Mouse (Mus musculus) MEL (cell line): ENCODE results near the gene Nutf2. TPM values are rescaled to one million over a fixed set of nuclear protein-coding genes. Genes with fewer than 3 reads are reported as not detected.
A peak's percentile ranks its signal among the peaks of the same experiment; 100 is the strongest.

Source experiments
- DNase-seq: peaks from one replicate; pipeline ENCODE4 v3.0.0; 2011; ENCODE audit warnings: low read depth, low spot score
- H3K27ac ChIP-seq: 2 replicates; pipeline ENCODE4 v1.5.1; 2012; ENCODE audit warnings: low read depth, mild to moderate bottlenecking, control low read depth, low read length, moderate library complexity; ENCODE audit not compliant: control insufficient read depth
- H3K27me3 ChIP-seq, 2 experiments: fragments of 150-350 bp in 1 of 2; sonication (generic) in 1 of 2; 2 replicates each; pipeline ENCODE4 v1.6.1; 2012; ENCODE audit warnings: low read length in 2 of 2, mild to moderate bottlenecking in 2 of 2, improper control_type of control experiment in 1 of 2, moderate library complexity in 1 of 2; ENCODE audit not compliant: insufficient read depth in 2 of 2, control insufficient read depth in 1 of 2
- H3K36me3 ChIP-seq, 2 experiments: 2 replicates each; pipeline ENCODE4 v1.6.1; 2012 to 2014; ENCODE audit warnings: low read length in 2 of 2, improper control_type of control experiment in 1 of 2, inconsistent platforms in 1 of 2, mild to moderate bottlenecking in 1 of 2; ENCODE audit not compliant: insufficient read depth in 2 of 2, control insufficient read depth in 1 of 2
- H3K4me1 ChIP-seq, 2 experiments: fragments of 150-350 bp in 1 of 2; sonication (generic) in 1 of 2; 2 replicates each; pipeline ENCODE4 v1.6.1; 2012; ENCODE audit warnings: low read length in 2 of 2, improper control_type of control experiment in 1 of 2, mild to moderate bottlenecking in 1 of 2; ENCODE audit not compliant: insufficient read depth in 2 of 2, control insufficient read depth in 1 of 2
- H3K4me3 ChIP-seq, 2 experiments: fragments of 150-350 bp in 1 of 2; sonication (generic) in 1 of 2; 2 replicates each; pipeline ENCODE4 v1.5.1; 2012; ENCODE audit warnings: low read depth in 2 of 2, low read length in 2 of 2, mild to moderate bottlenecking in 2 of 2, moderate library complexity in 2 of 2, control low read depth in 1 of 2, improper control_type of control experiment in 1 of 2; ENCODE audit not compliant: control insufficient read depth in 1 of 2, insufficient read depth in 1 of 2
- H3K79me2 ChIP-seq: 2 replicates; pipeline ENCODE4 v1.6.1; 2012; ENCODE audit warnings: mild to moderate bottlenecking, low read length, moderate library complexity; ENCODE audit not compliant: control insufficient read depth, poor library complexity, insufficient read depth
- H3K9ac ChIP-seq: 2 replicates; pipeline ENCODE4 v1.6.1; 2012; ENCODE audit warnings: low read depth, mild to moderate bottlenecking, control low read depth, low read length, moderate library complexity; ENCODE audit not compliant: control insufficient read depth, poor library complexity, severe bottlenecking
- H3K9me3 ChIP-seq: fragments of 150-350 bp; sonication (generic); replicated peaks from 2 replicates; pipeline ENCODE4 v1.6.1; 2012; ENCODE audit warnings: mild to moderate bottlenecking, low read length, improper control_type of control experiment, moderate library complexity; ENCODE audit not compliant: insufficient read depth
- BHLHE40 ChIP-seq: IDR thresholded peaks from 2 replicates; pipeline ENCODE4 v1.6.1; 2012; ENCODE audit warnings: low read depth, mild to moderate bottlenecking, inconsistent platforms, low read length, improper control_type of control experiment, borderline replicate concordance
- CTCF ChIP-seq, 3 experiments: IDR thresholded peaks in 2 of 3; conservative IDR thresholded peaks in 1 of 3; 2 replicates each; pipeline ENCODE4 v1.5.1; 2011 to 2012; ENCODE audit warnings: low read length in 3 of 3, low read depth in 2 of 3, mild to moderate bottlenecking in 2 of 3, improper control_type of control experiment in 1 of 3, inconsistent platforms in 1 of 3, mixed read lengths in 1 of 3, moderate library complexity in 1 of 3; ENCODE audit not compliant: control insufficient read depth in 1 of 3, insufficient read depth in 1 of 3, poor library complexity in 1 of 3, severe bottlenecking in 1 of 3
- E2F4 ChIP-seq: IDR thresholded peaks from 2 replicates; pipeline ENCODE4 v1.6.1; 2011; ENCODE audit warnings: low read depth, low read length, improper control_type of control experiment, borderline replicate concordance
- ELF1 ChIP-seq: IDR thresholded peaks from 2 replicates; pipeline ENCODE4 v1.6.1; 2014; ENCODE audit warnings: low read depth, mild to moderate bottlenecking, inconsistent platforms, low read length, improper control_type of control experiment, moderate library complexity
- EP300 ChIP-seq, 2 experiments: IDR thresholded peaks; 2 replicates each; pipeline ENCODE4 v1.6.1; 2011; ENCODE audit warnings: improper control_type of control experiment in 2 of 2, low read length in 2 of 2, low read depth in 1 of 2, mild to moderate bottlenecking in 1 of 2
- ETS1 ChIP-seq: IDR thresholded peaks from 2 replicates; pipeline ENCODE4 v1.6.1; 2012; ENCODE audit warnings: low read depth, mild to moderate bottlenecking, inconsistent platforms, low read length, improper control_type of control experiment, moderate library complexity
- GATA1 ChIP-seq: IDR thresholded peaks from 2 replicates; pipeline ENCODE4 v1.6.1; 2011; ENCODE audit warnings: low read depth, low read length, improper control_type of control experiment
- HCFC1 ChIP-seq: IDR thresholded peaks from 2 replicates; pipeline ENCODE4 v1.6.1; 2012; ENCODE audit warnings: low read depth, mild to moderate bottlenecking, inconsistent platforms, low read length, improper control_type of control experiment, moderate library complexity
- JUND ChIP-seq: IDR thresholded peaks from 2 replicates; pipeline ENCODE4 v1.6.1; 2011; ENCODE audit warnings: low read depth, mild to moderate bottlenecking, improper control_type of control experiment, low read length
- KAT2A ChIP-seq: conservative IDR thresholded peaks from 2 replicates; pipeline ENCODE4 v1.6.1; 2012; ENCODE audit warnings: low read depth, low read length, improper control_type of control experiment, inconsistent platforms
- MAFK ChIP-seq: IDR thresholded peaks from 2 replicates; pipeline ENCODE4 v1.6.1; 2011; ENCODE audit warnings: low read depth, mild to moderate bottlenecking, low read length, improper control_type of control experiment, borderline replicate concordance
- MAX ChIP-seq: IDR thresholded peaks from 2 replicates; pipeline ENCODE4 v1.6.1; 2011; ENCODE audit warnings: low read length, improper control_type of control experiment
- MAZ ChIP-seq: IDR thresholded peaks from 2 replicates; pipeline ENCODE4 v1.6.1; 2012; ENCODE audit warnings: low read depth, mild to moderate bottlenecking, inconsistent platforms, low read length, improper control_type of control experiment
- MEF2A ChIP-seq: IDR thresholded peaks from 2 replicates; pipeline ENCODE4 v1.6.1; 2014; ENCODE audit warnings: low read depth, mild to moderate bottlenecking, inconsistent platforms, low read length, improper control_type of control experiment; ENCODE audit not compliant: poor library complexity, insufficient replicate concordance, severe bottlenecking; ENCODE audit errors: extremely low read depth
- MXI1 ChIP-seq: IDR thresholded peaks from 2 replicates; pipeline ENCODE4 v1.6.1; 2011; ENCODE audit warnings: mild to moderate bottlenecking, low read depth, low read length, improper control_type of control experiment
- MYB ChIP-seq: IDR thresholded peaks from 2 replicates; pipeline ENCODE4 v1.6.1; 2011; ENCODE audit warnings: mild to moderate bottlenecking, low read depth, low read length, improper control_type of control experiment
- MYC ChIP-seq: IDR thresholded peaks from 2 replicates; pipeline ENCODE4 v1.6.1; 2011; ENCODE audit warnings: low read depth, mild to moderate bottlenecking, low read length, improper control_type of control experiment, moderate library complexity
- NELFE ChIP-seq: IDR thresholded peaks from 2 replicates; pipeline ENCODE4 v1.6.1; 2011; ENCODE audit warnings: low read depth, low read length, improper control_type of control experiment
- NRF1 ChIP-seq: IDR thresholded peaks from 2 replicates; pipeline ENCODE4 v1.6.1; 2014; ENCODE audit warnings: low read depth, mild to moderate bottlenecking, inconsistent platforms, low read length, improper control_type of control experiment, moderate library complexity; ENCODE audit not compliant: poor library complexity, insufficient read depth, severe bottlenecking
- POLR2A ChIP-seq, 2 experiments: IDR thresholded peaks; 2 replicates each; pipeline ENCODE4 v1.6.1; 2011 to 2012; ENCODE audit warnings: low read length in 2 of 2, mild to moderate bottlenecking in 2 of 2, control low read depth in 1 of 2, improper control_type of control experiment in 1 of 2, low read depth in 1 of 2, moderate library complexity in 1 of 2; ENCODE audit not compliant: control insufficient read depth in 1 of 2, insufficient read depth in 1 of 2, poor library complexity in 1 of 2
- POLR2AphosphoS5 ChIP-seq: IDR thresholded peaks from 2 replicates; pipeline ENCODE4 v1.6.1; 2012; ENCODE audit warnings: low read depth, borderline replicate concordance, mild to moderate bottlenecking, inconsistent platforms, low read length, moderate library complexity, mixed read lengths
- RAD21 ChIP-seq: IDR thresholded peaks from 2 replicates; pipeline ENCODE4 v1.6.1; 2011; ENCODE audit warnings: mild to moderate bottlenecking, low read depth, low read length, improper control_type of control experiment
- RCOR1 ChIP-seq: IDR thresholded peaks from 2 replicates; pipeline ENCODE4 v1.6.1; 2012; ENCODE audit warnings: low read depth, mild to moderate bottlenecking, inconsistent platforms, low read length, improper control_type of control experiment
- SIN3A ChIP-seq: IDR thresholded peaks from 2 replicates; pipeline ENCODE4 v1.6.1; 2012; ENCODE audit warnings: low read length, improper control_type of control experiment, inconsistent platforms
- SMC3 ChIP-seq: IDR thresholded peaks from 2 replicates; pipeline ENCODE4 v1.6.1; 2011; ENCODE audit warnings: low read depth, low read length, improper control_type of control experiment
- TAL1 ChIP-seq: IDR thresholded peaks from 2 replicates; pipeline ENCODE4 v1.6.1; 2012; ENCODE audit warnings: mild to moderate bottlenecking, inconsistent platforms, low read length, moderate library complexity, mixed read lengths
- TBP ChIP-seq: IDR thresholded peaks from 2 replicates; pipeline ENCODE4 v1.8.0; 2011; ENCODE audit warnings: low read depth, low read length, improper control_type of control experiment
- UBTF ChIP-seq: IDR thresholded peaks from 2 replicates; pipeline ENCODE4 v1.6.1; 2012; ENCODE audit warnings: low read depth, mild to moderate bottlenecking, inconsistent platforms, low read length, improper control_type of control experiment, moderate library complexity, borderline replicate concordance; ENCODE audit not compliant: insufficient read depth
- USF1 ChIP-seq: IDR thresholded peaks from 2 replicates; pipeline ENCODE4 v1.6.1; 2014; ENCODE audit warnings: low read depth, mild to moderate bottlenecking, inconsistent platforms, low read length, improper control_type of control experiment, moderate library complexity
- ZC3H11A ChIP-seq: IDR thresholded peaks from 2 replicates; pipeline ENCODE4 v1.6.1; 2012; ENCODE audit warnings: low read depth, mild to moderate bottlenecking, inconsistent platforms, low read length, improper control_type of control experiment
- ZKSCAN1 ChIP-seq: IDR thresholded peaks from 2 replicates; pipeline ENCODE4 v1.6.1; 2012; ENCODE audit warnings: low read depth, mild to moderate bottlenecking, inconsistent platforms, low read length, improper control_type of control experiment, moderate library complexity
- ZNF384 ChIP-seq: IDR thresholded peaks from 2 replicates; pipeline ENCODE4 v1.6.1; 2012; ENCODE audit warnings: low read depth, mild to moderate bottlenecking, inconsistent platforms, low read length, improper control_type of control experiment
- polyA plus RNA-seq, 2 experiments: library from polyadenylated mRNA; stranded (reverse) in 1 of 2; unstranded in 1 of 2; fragments of >175 nt in 1 of 2; fragments of >200 nt in 1 of 2; gene quantifications; 2 replicates each; pipeline versions ENCODE4 v1.2.1 to v1.2.4; 2012; ENCODE audit warnings: low replicate concordance in 2 of 2, low read depth in 1 of 2; ENCODE audit not compliant: insufficient read length in 2 of 2, insufficient read depth in 1 of 2, missing spikeins in 1 of 2
- total RNA-seq: library from RNA; depleted of rRNA; stranded (reverse); fragments of 300-350 nt; gene quantifications from 2 replicates; pipeline ENCODE4 v1.2.3, GENCODE M21; 2012

Nutf2 gene
- total and polyA plus RNA-seq, 3 experiments, result 28.0 to 167 TPM; not detected in 1

- DNase-seq, result no peak
- H3K27ac ChIP-seq, result no peak overlapping the region
- H3K9ac ChIP-seq, result peak overlapping the region; percentile 43
- no peaks in the 10 kb centered on the region for H3K9me3 ChIP-seq
- H3K36me3 ChIP-seq, result peaks cover 0 to 29% of the 10 kb centered on the region in 2 experiments; a peak in 2 of 4 replicates
- peaks cover 4 to 37% of the 10 kb centered on the region in 2 experiments for H3K4me1 ChIP-seq
- peaks cover 23% of the 10 kb centered on the region for H3K79me2 ChIP-seq
- peak overlapping the region; percentile 28 to 88 for H3K4me3 ChIP-seq
- TF ChIP-seq ZC3H11A, result no peak
- TF ChIP-seq POLR2A (IDR thresholded peaks at IDR 0.05; ENCODE audit: control insufficient read depth in 1 of 2, insufficient read depth in 1 of 2, low read depth in 1 of 2, low read length in 2 of 2, poor library complexity in 1 of 2), result no peak
- no peak for TF ChIP-seq SIN3A
- TF ChIP-seq EP300 (IDR thresholded peaks at IDR 0.05; ENCODE audit: low read depth in 1 of 2, low read length in 2 of 2), result no peak
- TF ChIP-seq TAL1, result no peak
- no peak for TF ChIP-seq ZKSCAN1
- no peak for TF ChIP-seq JUND
- no peak for TF ChIP-seq NELFE
- no peak for TF ChIP-seq KAT2A
- no peak for TF ChIP-seq RCOR1
- no peak for TF ChIP-seq MAX
- no peak for TF ChIP-seq E2F4
- TF ChIP-seq USF1, result no peak
- no peaks in the 10 kb centered on the region for H3K27me3 ChIP-seq
These were observed 6.1 kb upstream of the Nutf2 start for GRCm38 (mm10) chr8:105854303-105854702.

DNA sequence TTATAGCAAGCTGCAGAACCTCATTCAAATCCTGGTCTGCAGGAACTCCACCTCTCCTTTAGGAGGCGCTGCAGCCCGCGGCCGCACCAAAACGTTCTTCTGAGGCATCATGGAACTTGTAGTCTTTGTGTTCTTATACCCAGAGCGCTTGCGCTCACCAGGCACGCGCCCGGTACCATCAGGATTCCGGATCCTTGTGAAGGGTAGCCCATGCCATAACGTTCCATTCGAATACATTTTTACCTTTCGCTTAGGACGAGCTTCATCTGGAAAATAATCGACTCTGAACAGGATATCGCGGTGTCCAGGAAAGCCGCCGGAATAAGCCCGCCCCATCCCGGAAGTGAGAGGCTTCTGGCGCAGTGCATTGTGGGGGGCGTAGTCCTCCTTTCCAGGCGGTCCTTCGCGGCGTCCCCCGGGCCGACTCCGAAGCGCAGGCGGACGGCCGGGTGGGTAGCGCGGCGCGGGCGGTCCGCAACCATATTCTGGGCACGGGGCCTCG, 5.6 kb upstream of the Nutf2 start, which contains the start of gene Thap11:
Gene Thap11, plus strand, starts transcription at position 418 of the 502 bp plus-strand sequence.
- H3K36me3 ChIP-seq, result peaks cover 0 to 29% of the 10 kb centered on the region in 2 experiments; a peak in 2 of 4 replicates
- H3K9me3 ChIP-seq, result no peaks in the 10 kb centered on the region
- DNase-seq, result peak; percentile 96
- peaks cover 4 to 37% of the 10 kb centered on the region in 2 experiments for H3K4me1 ChIP-seq
- peak within 1 kb of the TSS; percentile 68 to 88 for H3K4me3 ChIP-seq
- peak within 1 kb of the TSS; percentile 86 for H3K27ac ChIP-seq
- no peaks in the 10 kb centered on the region for H3K27me3 ChIP-seq
- H3K79me2 ChIP-seq, result peaks cover 23% of the 10 kb centered on the region
- peak within 1 kb of the TSS; percentile 76 for H3K9ac ChIP-seq
- TF ChIP-seq MYC, result peak; percentile 75; the same call in 1 of the 2 replicates
- peak; percentile 64; the same call in 1 of the 2 replicates for TF ChIP-seq SIN3A
- no peak for TF ChIP-seq MEF2A
- no peak for TF ChIP-seq BHLHE40
- no peak; the same call in 1 of the 2 replicates for TF ChIP-seq MXI1
- no peak for TF ChIP-seq MAFK
- no peak for TF ChIP-seq GATA1
- peak; percentile 17 for TF ChIP-seq RAD21
- peak; percentile 94 for TF ChIP-seq MAZ
- no peak for TF ChIP-seq ZC3H11A
- TF ChIP-seq ZNF384, result no peak; the same call in 1 of the 2 replicates
- TF ChIP-seq MYB, result no peak
- TF ChIP-seq HCFC1, result peak; percentile 94
- peak; percentile 72 for TF ChIP-seq NRF1
- TF ChIP-seq POLR2AphosphoS5, result no peak
- no peak for TF ChIP-seq ETS1
- no peak for TF ChIP-seq JUND
- TF ChIP-seq UBTF, result no peak
- peak; percentile 64; the same call in 1 of the 2 replicates for TF ChIP-seq TBP
- TF ChIP-seq SMC3, result no peak; the same call in 1 of the 2 replicates
- TF ChIP-seq USF1, result peak; percentile 41; the same call in 1 of the 2 replicates
- peak; percentile 90 for TF ChIP-seq ELF1
- peak; percentile 83 to 89 (median 87) for TF ChIP-seq CTCF (IDR thresholded peaks at IDR 0.05 in 2 of 3, conservative IDR thresholded peaks at IDR 0.05 in 1 of 3; ENCODE audit: control insufficient read depth in 1 of 3, insufficient read depth in 1 of 3, low read depth in 2 of 3, low read length in 3 of 3, poor library complexity in 1 of 3, severe bottlenecking in 1 of 3)
